Mouse (Mus musculus) adrenal gland, postnatal 4 days (tissue): ENCODE results near the gene Chrnb1. TPM values are rescaled to one million over a fixed set of nuclear protein-coding genes. Genes with fewer than 3 reads are reported as not detected.

ENCODE experiments used
- DNase-seq, 2 experiments: peaks; one replicate each; pipeline ENCODE4 v3.0.0; 2021 to 2022; ENCODE audit warnings: low spot score in 2 of 2, mixed read lengths in 2 of 2
- total RNA-seq, 2 experiments: library from RNA; stranded (reverse); gene quantifications; 2 replicates each; pipeline ENCODE4 v1.2.3; 2021

Gene Chrnb1
- total RNA-seq, 2 experiments from 2014 or later = 3.6 to 4.0 TPM

DNA sequence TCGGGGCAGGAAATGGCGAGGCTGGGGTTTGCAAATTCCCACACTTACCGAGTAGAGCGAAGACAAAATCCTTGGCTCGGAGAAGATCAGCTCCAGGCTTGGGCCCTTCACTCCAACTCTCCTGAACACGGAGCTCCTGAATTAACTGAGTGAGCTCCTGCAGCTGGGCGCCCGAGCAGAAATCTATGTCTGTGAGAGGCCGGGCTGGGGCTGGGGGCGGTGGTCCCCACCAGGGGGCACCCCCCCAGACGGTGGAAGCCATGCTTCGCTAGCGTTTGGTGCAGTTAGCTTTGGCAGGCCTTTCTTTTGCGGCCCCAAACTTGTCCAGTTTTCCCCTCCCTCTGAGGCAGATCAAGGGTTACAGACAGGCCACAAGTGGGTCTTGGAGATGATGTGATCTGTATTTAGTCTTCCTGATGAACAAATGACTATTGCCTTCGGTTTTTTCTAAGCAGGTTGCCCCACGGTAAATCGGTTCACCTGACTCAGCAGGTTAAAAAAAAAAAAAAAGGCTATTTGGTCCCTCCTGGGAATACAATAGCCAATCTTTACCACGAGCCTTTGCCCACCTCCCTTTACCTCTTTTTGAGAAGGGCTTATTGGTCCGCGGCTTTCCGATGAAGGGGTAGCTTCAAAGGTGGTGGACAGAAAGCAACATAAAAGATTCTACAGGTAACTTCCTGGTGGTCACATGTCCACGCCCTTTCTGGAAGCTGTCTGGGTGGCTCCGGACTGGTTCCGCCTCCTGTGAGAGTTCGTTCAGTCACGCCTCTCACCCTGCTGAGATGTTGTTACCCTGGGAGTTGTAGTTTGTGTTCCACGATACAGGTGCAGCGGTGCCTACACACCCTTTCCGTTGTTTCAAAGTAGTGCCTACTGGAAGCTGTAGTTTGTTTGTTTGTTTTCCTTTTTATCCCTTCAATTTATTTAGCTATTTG is 9.5 kb upstream of the Chrnb1 start, which contains the start of gene Tmem102:
Gene Tmem102 (minus strand): TSS at position 653 of the 938 bp plus-strand sequence.
- no peak for DNase-seq

DNA sequence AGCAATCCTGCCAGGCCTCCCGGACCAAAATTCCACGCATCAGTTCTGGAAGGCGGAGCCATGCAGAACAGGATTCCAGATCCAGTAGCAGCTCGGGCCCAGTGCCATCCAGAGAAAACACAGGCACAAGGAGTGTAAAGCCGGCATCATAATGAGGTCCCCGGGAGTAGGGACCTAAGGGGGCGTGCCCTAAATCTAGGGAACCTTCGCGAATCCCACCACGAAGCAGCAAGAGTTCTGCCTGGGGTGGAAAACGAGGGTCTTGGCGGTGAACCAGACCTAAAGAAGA is 8.9 kb upstream of the Chrnb1 start:
- no peak for DNase-seq

DNA sequence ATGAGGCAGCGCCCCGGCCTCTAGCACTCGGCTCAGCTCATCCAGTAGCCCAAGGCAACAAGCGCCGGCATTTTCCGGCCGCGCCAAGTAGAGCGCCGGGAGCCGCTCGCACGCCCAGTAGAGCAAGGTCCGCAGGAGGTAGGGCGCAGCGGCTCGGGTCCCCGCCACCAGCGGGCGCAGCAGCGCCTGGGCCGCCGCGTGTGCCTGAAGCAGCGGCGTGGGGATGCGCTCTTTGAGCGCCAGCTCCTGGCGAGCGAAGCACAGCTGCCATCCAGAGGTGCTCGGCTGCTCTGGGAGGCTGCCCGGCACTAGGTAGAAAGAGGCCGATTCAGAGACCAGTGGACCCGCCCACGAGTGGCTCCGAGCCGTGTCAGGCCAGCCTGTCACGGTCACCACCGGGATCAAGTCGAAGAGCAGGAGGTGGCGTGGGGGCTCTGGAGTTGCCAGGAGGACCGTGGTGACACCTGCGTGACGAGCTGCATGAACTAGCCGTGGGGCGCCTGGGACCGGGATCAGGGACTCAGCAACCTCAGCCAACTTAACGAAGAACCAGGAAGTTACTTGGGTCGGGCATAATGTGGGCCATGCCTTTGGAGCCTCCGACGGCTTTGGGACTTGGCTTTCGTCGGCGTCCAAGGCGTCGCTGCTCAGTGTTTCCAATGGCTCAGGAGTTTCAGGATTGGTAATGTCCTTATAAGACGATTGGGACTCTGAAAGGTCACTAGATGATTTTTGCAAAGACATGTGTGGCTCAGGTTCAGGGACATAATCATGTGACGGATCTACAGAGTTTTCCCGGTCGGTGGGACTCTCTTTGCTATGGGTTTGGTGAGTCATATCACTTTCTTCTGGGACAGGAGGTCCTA is 8.3 kb upstream of the Chrnb1 start:
- peak; percentile 52 to 53 for DNase-seq

DNA sequence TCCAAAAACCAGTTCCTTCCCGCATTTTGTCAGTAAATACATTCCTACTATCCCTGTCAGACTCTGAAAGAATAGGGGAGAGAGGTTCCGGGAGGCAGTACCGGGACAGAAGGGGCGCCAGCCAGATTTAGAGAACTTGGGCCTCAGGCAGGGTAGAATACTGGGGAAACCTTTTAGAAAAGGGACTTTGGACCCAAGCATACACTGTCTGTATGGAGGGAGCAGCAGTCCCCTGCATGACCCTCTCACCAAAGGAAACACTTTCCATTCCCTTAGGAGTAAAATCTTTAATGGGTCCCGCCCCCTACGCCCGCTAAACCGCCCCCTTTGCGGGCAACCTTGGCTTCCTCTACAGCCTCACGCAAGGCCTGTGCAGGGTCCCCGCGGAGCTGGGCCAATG is 7.6 kb upstream of the Chrnb1 start:
- DNase-seq = no peak

DNA sequence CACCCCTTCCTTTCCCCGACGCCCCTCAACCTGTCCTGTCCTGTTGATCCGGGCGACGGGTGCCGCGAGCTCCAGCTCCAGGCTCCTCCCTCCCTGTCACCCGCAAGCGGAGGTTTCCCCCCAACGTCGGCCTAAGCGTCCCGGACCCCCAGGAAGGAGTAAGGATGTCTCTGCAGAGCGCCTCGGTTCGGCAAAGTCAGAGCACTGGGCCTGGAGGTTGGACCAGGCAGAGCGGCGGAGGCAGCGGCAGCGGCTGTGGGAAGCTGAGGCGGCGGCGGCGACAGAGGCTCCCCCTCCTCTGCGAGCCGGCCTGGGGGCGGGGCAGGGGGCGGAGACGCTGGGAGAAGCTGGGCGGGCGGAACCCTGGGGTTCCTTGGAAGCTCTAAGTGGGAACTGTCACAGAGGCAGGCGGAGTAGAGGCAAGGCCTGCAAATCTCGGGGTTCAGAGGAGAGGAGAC is 6.9 kb upstream of the Chrnb1 start:
- peak; percentile 64 for DNase-seq

- no peak for DNase-seq
These were observed 5.7 kb upstream of the Chrnb1 start, which contains the start of gene Fgf11 for GRCm38 (mm10) chr11:69801379-69801977. TSS of gene Fgf11 (minus strand) at chr11:69801857.

DNA sequence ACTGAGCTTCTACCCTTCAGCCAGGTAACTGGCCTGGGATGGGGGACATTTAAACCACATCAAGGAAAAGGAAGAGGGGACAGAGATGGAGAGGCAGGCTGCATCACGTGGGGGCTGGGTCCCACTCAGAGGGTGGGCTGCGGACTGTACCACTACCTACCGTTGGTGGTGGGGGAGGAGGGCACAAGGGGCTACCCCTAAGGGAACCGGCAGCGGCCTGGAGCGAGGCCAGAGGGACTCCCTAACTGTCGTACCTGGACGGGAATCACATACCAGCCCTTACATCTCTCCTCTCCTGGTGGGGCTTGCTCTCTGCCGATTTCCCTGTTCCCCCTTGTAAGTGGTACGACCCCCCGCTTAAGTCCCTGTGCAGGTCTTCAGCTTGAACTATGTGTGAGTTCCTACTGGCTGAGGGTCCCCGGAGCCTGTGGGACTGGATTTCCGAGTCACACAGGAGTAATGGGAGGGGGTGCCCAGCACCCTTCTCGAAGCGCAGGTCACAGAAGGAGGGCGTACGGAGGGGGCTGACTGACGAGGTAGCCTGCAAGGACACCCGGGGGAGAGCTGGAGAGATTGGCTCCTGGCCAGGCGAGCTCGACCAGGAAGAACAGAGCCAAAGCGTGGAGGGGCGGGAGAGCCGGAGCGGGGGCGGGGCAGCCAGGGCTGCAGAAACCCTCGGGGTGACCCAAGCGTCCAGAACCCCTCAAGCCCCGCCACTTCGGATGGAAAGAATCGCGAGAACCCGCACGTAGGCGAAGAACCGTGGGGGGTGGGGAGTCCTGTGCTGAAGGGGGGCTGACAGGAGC is 4.9 kb upstream of the Chrnb1 start:
- no peak for DNase-seq

DNA sequence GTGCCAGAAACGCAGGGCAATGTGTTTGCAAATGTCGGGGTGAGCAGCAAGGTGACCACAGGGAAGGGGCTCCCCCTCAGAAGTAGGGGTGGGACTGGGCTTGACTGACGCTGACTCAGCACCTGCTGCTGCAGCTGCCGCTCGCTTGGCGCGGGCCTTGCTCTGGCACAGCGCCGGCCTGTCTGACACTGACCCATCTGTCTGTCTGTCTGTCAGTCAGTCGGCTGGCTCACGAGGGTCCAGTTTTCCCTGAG is 4.3 kb upstream of the Chrnb1 start:
- no peak for DNase-seq

GRCm38 (mm10) chr11:69799394-69800137 is 3.8 kb upstream of the Chrnb1 start:
- DNase-seq = no peak

GRCm38 (mm10) chr11:69797924-69798323 is 2.2 kb upstream of the Chrnb1 start:
- DNase-seq = no peak

DNA sequence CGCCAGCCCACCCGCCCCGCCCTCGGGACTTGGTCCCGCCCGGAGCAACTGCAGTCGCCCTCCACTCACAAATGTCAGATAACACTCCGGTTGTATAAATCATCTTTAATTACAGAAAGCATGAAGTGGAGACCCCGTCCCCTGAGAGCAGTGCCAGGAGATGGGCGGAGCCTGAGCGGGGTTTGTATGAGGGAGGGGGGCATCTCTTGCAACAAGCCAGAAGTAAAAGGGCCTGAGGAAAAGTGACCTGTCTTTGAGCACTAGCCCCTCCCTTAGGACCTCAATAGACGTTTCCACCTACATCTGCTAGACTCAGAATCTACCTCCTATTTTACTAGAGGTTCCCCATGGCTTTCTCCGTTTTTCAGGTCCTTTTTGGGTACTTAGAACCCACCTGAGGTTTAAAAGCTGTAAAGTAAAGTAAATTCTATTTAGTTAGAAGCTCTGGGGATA is 266 bp upstream of the Chrnb1 start:
- no peak for DNase-seq

DNA sequence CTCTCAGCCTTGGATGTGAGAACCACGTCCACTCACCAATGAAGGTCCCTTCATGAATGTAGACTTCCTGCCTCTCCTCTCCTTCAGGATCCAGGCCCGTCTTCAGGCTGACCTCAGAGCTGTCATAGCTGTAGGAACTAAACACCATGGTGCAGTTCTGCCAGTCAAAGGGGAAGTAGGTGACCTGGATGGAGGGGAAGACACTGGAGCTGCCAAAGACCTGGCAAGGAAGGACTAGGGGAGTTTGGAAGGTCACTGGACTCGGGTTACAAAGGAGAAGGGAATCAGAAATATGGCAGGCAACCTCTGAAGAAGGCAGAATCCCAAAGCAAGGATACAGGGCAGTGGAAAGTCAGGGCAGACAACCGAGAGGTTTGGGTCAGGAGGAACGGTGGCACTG is 2.3 kb downstream of the Chrnb1 start:
- DNase-seq = no peak

GRCm38 (mm10) chr11:69791420-69791819 is 4.3 kb downstream of the Chrnb1 start:
- no peak for DNase-seq

GRCm38 (mm10) chr11:69789431-69789830 is 6.3 kb downstream of the Chrnb1 start:
- no peak for DNase-seq

- DNase-seq = no peak
These were observed 8.4 kb downstream of the Chrnb1 start for GRCm38 (mm10) chr11:69787306-69787705.

DNA sequence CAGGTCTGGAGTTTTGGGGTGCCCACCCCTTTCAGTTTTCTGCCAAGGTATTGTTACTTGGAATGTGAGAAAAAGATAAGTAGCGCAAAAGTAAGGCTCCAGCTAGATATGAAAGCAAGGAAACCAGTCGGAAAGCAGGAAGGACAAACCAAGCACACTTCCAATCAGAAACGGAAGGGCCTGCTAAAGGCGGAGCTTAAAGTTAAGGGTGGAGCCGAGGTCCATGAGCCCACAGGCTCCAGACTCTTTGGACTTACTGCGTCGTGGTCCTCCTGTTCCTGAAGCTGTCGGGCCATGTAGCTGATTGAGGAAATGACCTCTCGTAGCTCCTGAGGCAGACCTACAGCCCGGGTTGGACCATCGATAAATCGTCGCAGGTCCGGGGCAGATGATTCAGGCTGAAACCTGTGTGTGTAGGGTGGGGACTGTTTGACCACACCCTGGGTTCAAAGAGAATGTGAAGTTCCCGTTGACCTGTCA is 10.9 kb downstream of the Chrnb1 start:
- DNase-seq = no peak

- no peak for DNase-seq
These were observed 13.9 kb downstream of the Chrnb1 start for GRCm38 (mm10) chr11:69781828-69782227.

DNA sequence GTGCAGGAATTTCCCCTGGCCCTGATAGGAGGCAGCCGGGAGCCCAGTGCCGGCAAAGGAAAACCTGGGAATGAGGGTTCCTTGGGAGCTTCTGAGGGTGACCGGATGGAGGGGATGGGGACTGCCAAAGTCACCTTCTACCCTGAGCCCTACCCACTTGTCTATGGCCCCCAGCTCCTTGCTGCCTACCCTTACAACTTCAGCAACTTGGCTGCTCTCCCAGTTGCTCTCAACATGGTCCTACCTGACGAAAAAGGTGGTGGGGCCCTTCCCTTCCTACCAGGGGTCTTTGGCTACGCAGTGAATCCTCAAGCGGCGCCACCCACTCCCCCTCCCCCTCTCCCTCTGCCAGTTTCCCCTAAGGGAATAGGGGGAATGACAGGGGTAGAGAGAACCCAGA is 16.8 kb downstream of the Chrnb1 start:
- DNase-seq = no peak

DNA sequence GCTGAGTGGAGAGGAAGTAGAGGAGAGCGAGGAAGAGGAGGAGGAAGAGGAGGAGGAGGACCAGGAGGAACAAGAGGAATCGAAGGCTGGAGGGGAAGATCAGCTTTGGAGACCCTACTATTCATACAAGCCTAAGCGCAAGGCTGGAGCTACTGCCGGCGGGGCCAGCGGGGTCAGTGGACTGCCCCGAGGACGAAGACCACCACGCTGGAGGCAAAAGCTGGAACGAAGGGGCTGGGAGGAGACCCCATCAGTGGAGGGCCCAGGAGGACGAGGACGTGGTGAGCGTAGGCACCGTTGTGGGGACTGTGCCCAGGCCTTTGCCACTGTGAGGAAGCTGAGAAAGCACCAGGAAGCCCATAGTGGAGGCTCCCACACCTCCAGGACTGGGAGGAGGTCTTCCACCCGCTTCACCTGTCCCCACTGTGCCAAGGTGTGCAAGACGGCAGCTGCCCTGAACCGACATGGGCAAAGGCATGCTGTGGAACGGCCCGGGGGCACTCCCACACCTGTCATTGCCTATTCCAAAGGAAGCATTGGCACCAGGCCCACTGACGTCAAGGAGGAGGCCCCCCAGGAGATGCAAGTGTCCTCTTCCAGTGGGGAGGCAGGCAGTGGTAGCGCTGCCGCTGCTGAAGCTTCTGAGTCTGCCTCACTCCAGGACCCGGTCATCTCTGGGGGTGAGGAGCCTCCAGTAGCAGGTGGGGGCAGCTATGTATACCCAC is 17.3 kb downstream of the Chrnb1 start:
- no peak for DNase-seq
